Mouse (Mus musculus): ENCODE results near the gene Eif4h.

Eif4h gene

DNA sequence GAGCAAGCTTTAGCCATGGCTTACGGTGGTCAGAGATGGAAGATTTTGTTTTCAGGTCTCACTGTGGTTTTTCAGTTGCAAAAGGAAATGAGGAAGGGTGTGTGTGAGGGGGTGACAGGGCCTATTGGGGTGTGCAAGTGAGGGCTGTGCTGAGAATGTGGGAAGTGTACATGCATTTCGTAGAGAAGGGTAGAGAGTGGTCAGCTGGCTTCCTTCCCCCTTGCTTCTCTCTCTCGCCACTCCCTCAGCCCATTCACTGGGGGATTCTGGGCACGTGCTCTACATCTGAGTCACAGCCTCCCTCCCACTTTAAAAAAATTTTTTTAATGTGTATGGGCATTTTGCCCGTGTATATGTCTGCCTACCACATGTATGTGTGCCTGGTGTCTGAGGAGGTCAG lies 32.2 kb downstream of the Eif4h start:
- DNase-seq (ENCODE audit: low spot score) = no peak

DNA sequence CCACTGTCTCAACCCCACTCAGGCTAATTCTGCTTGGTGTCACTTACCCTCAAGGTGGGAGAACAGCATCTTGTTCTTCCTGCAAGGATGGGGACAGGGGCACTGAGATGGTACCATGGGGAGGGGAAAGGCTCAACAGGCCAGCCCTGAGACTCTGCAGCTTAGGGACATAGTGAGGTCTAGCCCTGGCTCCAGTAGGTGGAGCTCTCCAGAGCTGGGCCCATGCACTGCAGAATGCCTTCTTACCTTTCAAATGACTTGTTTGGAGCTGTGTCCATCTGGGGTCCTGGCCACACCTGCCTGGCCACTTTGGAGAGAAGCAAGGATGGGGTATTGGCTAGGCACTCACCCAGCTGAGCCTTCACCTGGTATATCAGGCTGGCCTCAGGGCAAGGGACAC lies 33.0 kb downstream of the Eif4h start:
- DNase-seq (ENCODE audit: low spot score) = no peak

DNA sequence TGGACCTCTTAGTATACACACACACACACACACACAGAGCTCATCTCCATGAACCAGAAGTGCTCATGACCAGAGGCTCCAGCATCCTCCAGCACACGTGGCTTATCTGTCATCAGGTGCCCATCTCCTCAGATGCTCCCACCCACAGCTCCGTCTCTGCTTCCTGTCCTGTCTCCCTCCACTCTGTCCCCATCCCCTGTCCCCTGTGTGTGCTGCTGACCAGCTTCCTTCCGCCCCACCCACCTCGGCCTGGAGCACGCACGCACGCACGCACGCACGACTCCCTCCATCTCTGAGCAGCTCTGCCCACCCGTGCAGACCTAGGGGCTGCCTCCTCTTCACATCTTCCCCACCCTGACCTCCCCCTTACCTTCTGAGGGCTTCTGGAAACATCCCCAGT lies 34.9 kb downstream of the Eif4h start:
- no peak for DNase-seq (ENCODE audit: low spot score)

DNA sequence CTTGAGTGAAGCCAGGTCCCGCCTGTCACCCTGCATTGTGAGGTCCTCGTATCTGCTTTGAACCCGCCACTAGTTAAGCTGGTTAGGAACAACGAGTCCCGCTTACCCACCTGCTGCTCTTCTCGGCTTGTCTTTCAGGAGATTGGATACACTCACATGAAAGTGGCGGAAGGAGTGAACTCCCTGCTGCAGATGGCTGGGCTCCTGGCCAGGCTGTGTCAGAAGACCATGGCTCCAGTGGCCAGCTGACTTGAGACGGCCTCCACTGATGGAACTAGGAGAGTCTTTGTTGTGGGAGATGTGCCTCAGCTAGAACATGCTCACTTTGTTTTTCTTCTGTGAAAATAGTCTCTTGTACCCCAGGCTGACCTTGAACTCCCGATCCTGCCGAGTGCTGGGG lies 41.6 kb downstream of the Eif4h start:
- DNase-seq (ENCODE audit: low spot score) = no peak

DNA sequence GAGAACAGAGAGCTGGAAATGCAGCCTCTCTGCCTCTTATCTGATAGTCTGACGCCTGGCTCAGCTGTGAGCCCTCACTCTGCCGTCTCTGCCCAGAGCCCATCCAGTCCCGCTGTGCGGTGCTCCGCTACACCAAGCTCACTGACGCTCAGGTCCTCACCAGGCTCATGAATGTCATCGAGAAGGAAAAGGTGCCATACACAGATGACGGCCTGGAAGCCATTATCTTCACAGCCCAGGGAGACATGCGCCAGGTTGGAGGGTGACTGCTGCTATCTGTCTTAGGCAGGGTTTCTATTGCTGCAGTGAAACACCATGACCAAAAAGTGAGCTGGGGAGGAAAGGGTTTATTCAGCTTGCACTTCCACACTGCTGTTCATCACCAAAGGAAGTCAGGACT lies 46.2 kb downstream of the Eif4h start:
- no peak for DNase-seq (ENCODE audit: low spot score)

DNA sequence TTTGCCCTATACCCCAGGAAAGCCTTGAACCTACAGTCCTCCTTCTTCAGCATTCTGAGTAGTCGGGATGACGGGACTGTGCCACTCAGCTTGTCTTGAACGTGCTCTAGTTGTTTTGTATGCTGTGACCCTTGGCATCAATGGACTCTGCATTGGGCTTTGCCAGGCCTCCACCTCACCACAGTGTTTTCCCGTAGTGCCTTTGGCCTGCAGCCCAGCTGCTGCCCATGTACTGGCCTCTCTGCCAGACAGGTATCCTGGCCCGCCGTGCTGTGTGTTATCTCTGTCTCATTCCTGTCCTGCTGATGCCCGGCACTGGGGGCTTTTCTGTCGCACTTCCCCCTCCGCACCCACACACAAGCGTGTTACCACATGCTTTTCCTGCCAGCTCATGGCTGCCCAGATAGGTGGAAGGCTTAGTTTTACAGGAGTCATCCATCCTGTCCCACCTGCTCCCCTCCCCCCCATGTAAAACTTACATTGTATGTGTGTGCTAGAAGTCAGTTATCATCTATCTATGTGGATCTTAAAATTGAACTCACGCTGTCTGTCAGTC lies 47.2 kb downstream of the Eif4h start:
- no peak for DNase-seq (ENCODE audit: low spot score)

DNA sequence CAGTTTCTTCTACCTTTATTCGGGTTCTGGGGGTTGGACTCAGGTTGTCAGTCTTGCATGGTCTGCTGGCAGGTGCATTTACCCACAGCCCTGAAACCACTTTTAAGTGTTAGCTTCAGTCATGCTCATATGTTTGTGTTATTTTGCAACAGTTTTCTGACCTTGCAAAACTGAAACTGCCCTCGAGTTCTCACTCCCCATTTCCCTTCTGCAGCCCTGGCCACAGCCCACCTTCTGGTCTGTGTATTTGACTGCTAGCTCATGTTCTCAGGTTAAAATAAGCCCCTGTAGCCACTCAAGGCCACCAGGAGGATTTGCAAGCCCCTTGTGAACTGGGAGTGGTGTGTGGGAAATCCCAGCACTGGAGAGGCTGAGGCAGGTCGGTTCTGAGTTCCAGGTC lies 49.4 kb downstream of the Eif4h start:
- no peak for DNase-seq (ENCODE audit: low spot score)

DNA sequence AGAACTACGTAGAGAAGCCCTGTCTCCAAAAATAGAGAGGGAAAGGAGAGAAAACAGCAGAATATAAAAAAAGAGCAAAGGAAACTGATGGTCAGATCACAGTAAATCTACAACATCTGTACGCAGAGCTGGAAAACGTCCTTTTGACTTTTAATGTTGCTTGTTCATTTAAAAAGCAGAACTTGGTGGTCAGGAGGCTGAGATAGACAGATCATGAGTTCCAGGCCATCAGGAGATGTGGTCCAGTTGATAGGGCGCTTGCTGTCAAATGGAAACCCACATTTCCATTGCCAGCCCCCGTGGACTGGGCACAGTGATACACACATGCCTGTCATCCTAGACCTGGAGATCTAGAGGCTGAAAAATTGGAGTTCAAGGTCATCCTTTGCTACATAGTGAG lies 54.5 kb downstream of the Eif4h start:
- DNase-seq (ENCODE audit: low spot score) = no peak

DNA sequence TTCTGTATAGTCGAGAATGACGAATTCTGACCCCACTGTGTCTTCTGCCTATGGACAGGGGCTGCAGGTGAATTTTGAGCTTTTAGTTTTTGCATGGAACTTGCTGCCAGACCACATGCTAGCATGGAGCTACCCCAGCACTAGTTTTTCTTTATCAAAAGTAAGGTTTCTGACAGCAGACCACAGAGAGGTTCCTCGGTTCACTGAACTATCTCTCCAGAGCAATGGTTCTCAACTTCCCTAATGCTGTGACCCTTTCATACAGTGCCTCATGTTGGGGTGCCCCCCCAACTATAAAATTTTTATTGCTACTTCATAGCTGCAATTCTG lies 55.4 kb downstream of the Eif4h start:
- DNase-seq (ENCODE audit: low spot score) = no peak

DNA sequence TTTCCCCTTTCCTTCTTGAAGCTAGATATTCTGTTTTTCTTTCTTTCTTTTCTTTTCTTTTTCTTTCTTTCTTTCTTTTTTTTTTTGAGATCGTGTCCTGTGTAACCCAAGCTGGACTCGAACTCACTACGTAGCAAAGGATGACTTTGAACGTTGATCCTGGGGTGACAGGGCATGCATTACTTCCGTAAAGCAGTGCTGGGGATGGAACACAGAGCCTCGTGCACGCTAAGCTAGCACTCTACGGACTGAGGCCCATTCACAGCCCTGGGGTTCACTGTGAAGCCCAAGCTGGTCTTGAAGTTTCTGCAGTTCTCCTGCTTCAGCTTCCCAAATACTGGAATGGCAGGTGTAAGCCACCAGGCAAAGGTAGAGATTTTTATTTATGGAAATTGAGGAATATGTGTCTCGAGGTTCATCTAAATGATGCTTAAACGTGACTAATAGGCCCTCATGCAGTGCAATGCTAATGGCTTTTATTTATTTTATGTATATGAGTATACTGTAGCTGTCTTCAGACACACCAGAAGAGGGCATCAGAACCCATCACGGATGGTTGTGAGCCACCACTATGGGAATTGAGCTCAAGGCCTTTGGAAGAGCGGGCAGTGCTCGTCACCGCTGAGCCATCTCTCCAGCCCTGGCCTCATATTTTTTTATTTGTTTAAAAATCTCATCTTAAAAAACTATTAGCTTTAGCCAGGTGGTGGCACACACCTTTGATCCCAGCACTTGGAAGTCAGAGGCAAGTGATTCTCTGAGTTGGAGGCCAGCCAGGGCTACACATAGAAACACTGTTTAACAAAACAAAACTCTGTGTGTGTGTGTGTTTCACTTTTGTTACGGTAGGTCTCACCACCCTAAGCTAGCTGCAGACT lies 56.0 kb downstream of the Eif4h start:
- no peak for DNase-seq (ENCODE audit: low spot score)

DNA sequence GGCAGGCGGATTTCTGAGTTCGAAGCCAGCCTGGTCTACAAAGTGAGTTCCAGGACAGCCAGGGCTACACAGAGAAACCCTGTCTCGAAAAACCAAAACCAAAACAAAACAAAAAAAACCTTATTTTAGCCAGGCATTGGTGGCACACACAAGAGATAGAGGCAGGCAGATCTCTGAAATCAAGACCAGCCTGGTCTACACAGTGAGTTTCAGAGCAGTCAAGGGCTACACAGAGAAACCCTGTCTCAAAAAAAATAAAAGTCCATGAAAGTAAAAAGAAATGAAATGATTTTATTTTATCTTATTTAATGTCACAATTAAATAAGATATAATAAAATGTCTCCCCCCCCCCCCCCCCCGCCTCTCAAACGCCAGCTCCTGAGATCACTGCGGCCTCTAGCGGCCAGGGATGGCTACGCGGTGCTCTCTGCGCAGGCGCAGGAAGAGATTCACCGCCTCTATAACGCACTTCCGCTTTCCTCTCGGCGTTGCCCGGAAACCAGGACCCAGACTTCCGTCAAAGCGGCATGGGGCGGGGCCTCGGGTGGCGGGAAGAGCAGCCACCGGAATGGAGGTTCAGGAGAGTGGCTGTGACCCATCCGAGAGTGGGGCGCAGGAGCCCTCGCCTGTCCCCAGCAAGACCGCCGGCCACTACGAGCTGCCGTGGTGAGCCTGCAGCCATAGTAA lies 56.9 kb downstream of the Eif4h start:
- peak; percentile 90 for DNase-seq (ENCODE audit: low spot score)

DNA sequence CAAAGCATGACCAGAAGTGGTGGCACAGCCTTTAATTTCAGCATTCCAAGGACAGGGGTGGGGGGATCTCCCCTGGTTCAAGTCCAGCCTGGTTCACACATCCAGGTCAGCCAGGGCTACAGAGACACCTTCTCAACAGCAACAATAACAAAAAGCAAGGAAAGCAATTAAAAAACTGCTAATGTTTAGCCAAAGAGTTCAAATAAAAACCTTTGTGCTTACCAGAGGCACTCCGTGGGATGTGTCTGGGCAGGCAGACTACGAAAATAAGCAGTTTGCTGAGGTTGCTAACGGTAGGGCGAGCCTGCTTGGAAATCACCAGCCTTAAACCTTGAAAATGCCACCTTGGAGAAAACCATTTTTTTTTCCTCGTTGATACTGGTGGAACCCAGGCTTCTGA lies 58.1 kb downstream of the Eif4h start, which contains the start of gene Rfc2:
TSS of gene Rfc2 (plus strand) at position 221 of the 400 bp plus-strand sequence.
- DNase-seq (ENCODE audit: low spot score) = no peak

DNA sequence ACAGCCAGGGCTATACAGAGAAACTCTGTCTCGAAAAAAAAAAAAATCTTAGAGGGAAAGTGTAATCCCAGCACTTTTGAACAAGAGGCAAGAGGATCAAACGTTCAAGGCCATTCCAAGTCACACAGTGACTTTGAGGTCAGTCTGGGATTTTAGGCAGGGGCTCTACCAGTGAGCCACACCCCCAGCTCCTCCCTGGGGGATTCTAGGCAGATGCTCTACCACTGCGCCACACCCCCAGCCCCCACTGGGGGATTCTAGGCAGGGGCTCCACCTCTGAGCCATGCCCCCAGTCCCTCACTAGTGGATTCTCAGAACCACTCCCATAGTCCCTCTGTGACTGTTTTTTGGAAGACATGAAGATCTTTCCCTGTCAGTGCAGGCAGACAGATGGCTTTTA lies 60.2 kb downstream of the Eif4h start:
- no peak for DNase-seq (ENCODE audit: low spot score)

DNA sequence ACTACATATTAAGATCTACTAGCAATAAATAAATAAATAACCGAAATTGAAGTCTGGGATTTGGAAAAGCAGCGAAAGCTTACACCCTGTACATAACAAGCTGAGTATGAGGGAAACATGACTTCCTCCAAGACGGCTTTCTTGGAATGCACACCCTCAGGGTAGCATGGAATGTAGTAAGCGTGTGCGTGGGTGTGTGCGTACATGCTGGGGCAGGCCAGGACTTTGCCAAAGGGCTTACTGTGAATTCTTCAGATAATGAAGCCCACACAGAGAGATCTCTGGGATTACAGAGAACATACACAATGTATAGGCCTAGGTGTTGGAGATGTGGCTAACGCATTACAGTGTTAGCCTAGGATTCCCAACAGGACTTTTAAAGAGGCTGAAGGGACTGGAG lies 61.8 kb downstream of the Eif4h start:
- no peak for DNase-seq (ENCODE audit: low spot score)

DNA sequence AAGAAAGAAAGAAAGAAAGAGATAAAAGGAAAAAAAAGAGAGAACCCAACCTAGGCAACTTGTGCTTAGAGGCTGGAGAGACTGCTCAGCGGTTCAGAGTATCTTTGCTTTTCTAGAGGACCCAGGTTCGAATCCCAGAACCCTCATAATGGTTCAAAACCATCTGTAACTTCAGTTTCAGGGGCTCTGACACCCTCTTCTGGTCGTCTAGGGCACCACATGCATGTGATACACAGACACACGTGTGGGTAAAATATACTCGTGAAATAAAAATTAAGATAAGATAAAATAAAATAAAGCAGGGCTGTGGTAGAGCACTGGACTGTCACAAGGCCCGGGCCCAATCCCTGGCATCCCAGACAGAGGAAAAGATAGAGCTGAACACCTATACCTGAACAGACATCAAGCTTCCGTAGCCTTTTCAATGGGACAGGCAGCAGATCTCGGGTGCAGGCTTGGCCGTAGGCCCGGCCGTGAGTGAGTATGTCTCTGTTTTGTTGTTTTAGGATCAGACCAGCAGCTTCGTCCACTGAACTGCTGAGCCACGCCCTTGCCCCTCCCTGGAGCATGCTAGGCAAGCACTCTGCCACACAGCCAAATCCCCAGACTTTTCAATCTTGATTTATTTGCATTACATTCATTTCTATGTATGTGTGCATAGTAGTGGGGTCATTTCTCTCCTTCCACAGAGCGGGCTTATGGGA lies 62.6 kb downstream of the Eif4h start:
- DNase-seq (ENCODE audit: low spot score) = no peak

DNA sequence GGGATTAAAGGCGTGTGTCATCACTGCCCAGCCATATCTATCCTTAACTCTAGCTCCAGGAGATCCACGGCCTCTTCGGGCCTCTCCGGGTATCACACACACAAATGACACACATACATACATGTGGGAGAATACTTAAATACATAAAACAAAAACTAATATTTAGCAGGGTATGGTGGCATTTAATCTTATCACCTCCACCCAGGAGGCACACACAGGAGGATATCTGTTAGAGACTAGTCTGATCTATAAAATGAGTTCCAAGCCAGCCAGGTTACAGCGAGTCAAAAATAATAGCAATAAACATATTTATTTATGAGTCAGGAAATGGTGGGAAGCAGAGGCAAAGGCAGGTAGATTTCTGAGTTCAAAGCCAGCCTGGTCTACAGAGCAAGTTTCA lies 63.5 kb downstream of the Eif4h start:
- DNase-seq (ENCODE audit: low spot score) = no peak

DNA sequence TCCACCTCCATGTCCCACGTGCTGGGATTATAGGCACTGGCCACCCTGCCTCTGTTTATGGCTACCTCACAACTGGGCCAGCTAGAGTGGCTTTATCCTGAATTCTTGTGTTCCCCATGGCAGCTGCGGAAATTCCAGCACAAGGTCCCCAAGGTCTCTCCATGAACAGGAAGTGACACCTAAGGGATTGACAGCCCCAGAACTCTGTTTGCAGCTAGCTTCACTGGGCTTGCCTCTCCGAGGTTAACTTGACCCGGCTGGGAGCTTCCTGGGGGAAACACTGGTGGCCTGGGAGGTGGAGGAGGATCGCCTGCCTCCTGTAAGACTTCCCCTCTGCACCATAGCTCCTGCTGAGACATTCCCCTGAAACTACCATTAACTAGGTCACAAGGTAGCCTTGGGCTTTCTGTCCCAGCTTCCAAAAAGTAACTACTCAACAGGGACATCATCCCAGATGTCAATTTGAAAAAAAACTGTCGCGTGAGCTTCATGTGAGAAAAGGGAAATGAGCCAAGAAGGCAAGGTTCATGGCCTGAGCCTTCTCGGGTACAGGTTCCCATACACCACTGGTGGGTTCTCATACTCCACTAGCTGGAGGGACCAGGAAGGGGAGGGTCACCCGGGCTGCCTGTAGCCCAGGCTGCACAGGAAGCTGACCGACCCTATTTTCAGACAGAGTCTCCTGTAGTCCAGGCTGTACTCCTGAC lies 66.6 kb downstream of the Eif4h start:
- DNase-seq (ENCODE audit: low spot score) = no peak

DNA sequence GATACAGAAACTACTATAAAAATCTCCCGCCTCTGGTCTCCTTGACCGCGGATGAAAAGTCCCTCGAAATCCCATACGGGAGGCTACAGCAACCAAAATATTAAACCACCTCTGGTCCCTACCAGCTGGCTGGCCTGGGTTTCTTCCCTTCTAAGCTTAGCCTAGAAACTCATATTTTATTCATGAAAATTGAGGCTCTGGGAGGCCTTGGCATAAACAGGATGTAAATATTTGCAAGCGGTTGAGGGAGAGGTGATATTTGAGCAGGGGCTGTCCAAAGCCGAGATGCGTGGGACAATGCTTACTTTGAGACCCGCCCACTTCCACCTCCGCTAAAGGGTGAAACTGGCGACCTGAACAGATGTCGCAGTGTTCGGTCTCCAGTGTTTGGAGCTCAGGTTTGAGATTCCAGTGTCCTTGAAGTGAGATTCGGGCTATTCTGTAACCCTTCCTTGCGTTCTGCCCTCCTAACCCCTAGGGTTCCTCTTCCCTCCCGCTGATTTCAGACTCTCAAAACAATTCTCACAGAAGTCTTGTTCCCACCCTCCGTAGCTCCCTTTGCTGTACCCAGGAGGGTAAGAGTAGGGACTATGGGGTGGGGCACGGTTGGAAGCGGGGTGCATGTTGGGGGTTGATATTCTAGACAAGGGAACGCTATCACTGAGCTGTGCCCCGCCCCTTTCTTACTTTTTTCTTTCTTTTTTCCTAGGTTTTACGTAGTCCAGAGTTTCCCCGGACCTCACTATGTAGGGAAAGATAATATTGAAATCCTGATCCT lies 67.4 kb downstream of the Eif4h start:
- DNase-seq (ENCODE audit: low spot score) = no peak
